Mouse (Mus musculus) central nervous system, embryonic 11.5 days (tissue): ENCODE data around the gene Zfp318. TPM values are rescaled to one million over a fixed set of nuclear protein-coding genes. Genes with fewer than 3 reads are reported as not detected.

Source experiments
- polyA plus RNA-seq: library from polyadenylated mRNA; depleted of rRNA; stranded (reverse); fragments of >200 nt; gene quantifications from 2 replicates; pipeline ENCODE4 v1.2.3, GENCODE M21; 2012; rRNA removed

The Zfp318 gene
- polyA plus RNA-seq, result 25.5 and 40.6 TPM in 2 replicates

GRCm38 (mm10) chr17:46383294-46384060 lies at the start of gene Zfp318:
Gene Zfp318 (plus strand): TSS chr17:46383731.

GRCm38 (mm10) chr17:46428761-46429414 lies 45.4 kb downstream of the Zfp318 start, which contains the start of gene Crip3:
Gene Crip3 (plus strand): TSS chr17:46428926.

GRCm38 (mm10) chr17:46438298-46438873 lies 54.9 kb downstream of the Zfp318 start, which contains the start of gene Slc22a7:
Gene Slc22a7 (minus strand): TSS chr17:46438457.

Other genes with a start within 250 kb of the Zfp318 start
- gene Rsph9, start 239.5 kb upstream of the Zfp318 start, polyA plus RNA-seq, result 9.8 and 12.0 TPM in 2 replicates
- gene Mad2l1bp, start 230.2 kb upstream of the Zfp318 start, polyA plus RNA-seq, result 21.9 and 23.4 TPM in 2 replicates
- gene Gtpbp2, start 222.7 kb upstream of the Zfp318 start, polyA plus RNA-seq, result 146 and 153 TPM in 2 replicates
- gene Polh, start 181.1 kb upstream of the Zfp318 start, polyA plus RNA-seq, result 11.8 and 14.7 TPM in 2 replicates
- 52.9 and 58.6 TPM in 2 replicates for gene Xpo5, start 180.9 kb upstream of the Zfp318 start, polyA plus RNA-seq
- 143 and 173 TPM in 2 replicates for gene Polr1c, start 135.7 kb upstream of the Zfp318 start, polyA plus RNA-seq
- 48.2 and 51.2 TPM in 2 replicates for gene Yipf3, start 135.7 kb upstream of the Zfp318 start, polyA plus RNA-seq
- gene Lrrc73, start 130.2 kb upstream of the Zfp318 start, polyA plus RNA-seq, result 3.9 and 4.7 TPM in 2 replicates
- 102 and 112 TPM in 2 replicates for gene Tjap1, start 100.7 kb upstream of the Zfp318 start, polyA plus RNA-seq
- 4.0 and 4.5 TPM in 2 replicates for gene Dlk2, start 86.3 kb upstream of the Zfp318 start, polyA plus RNA-seq
- 10.2 and 11.6 TPM in 2 replicates for gene Abcc10, start 55.4 kb upstream of the Zfp318 start, polyA plus RNA-seq
- 2.4 and 2.9 TPM in 2 replicates for gene Crip3, start 45.2 kb downstream of the Zfp318 start, polyA plus RNA-seq
- gene Slc22a7, start 54.7 kb downstream of the Zfp318 start, polyA plus RNA-seq, result 0.05 TPM in 1 of 2 replicates, not detected in the other
- 8.5 and 13.5 TPM in 2 replicates for gene Ttbk1, start 103.9 kb downstream of the Zfp318 start, polyA plus RNA-seq
- gene Dnph1, start 113.0 kb downstream of the Zfp318 start, polyA plus RNA-seq, result 48.0 and 86.4 TPM in 2 replicates
- 16.7 and 24.6 TPM in 2 replicates for gene Cul9, start 162.7 kb downstream of the Zfp318 start, polyA plus RNA-seq
- gene Srf, start 172.4 kb downstream of the Zfp318 start, polyA plus RNA-seq, result 34.7 and 64.2 TPM in 2 replicates
- 40.7 and 60.1 TPM in 2 replicates for gene Ptk7, start 245.8 kb downstream of the Zfp318 start, polyA plus RNA-seq